ENCODE assay signal across 9 mouse cellular contexts in genomic region chrX:155318005-155318404, GRCm38 (mm10). TPM values are rescaled to one million over a fixed set of nuclear protein-coding genes. Genes with fewer than 3 reads are reported as not detected.
A peak's percentile ranks its signal among the peaks of the same experiment; 100 is the strongest.
DNase-seq lines count a peak whose midpoint lies in the region; ATAC-seq and TF ChIP-seq lines count a peak whose summit lies in the region.
"Had no signal": no experiment of that assay in that cellular context is flagged by ENCODE, and none has a peak within 500 bp of the region (broad histone marks: within the 10 kb centered on the region; RNA-seq: fewer than 3 reads in every experiment).

No protein-coding gene starts in this region.

- H3K36me3 ChIP-seq in forebrain, embryonic 12.5 days (replicated peaks): no peaks in the 10 kb centered on the region
- no peaks in the 10 kb centered on the region for H3K36me3 ChIP-seq in limb, embryonic 14.5 days (ENCODE audit: control insufficient read depth, insufficient read depth, low read length)

- peak; percentile 57; the same call in 1 of the 2 replicates for TF ChIP-seq CTCF in brain, embryonic 14.5 days (IDR thresholded peaks at IDR 0.05; ENCODE audit: borderline replicate concordance, extremely low read depth, insufficient read depth, insufficient read length)

- no peak overlapping the region for H3K4me3 ChIP-seq in forebrain, embryonic 12.5 days (replicated peaks)
- no peak overlapping the region for H3K4me3 ChIP-seq in limb, embryonic 14.5 days (replicated peaks; ENCODE audit: low read length)
- H3K4me3 ChIP-seq: myocyte had no signal

- peak; percentile 58; the same call in 1 of the 2 replicates for ATAC-seq in forebrain, embryonic 12.5 days (ENCODE audit: low FRiP score)
- 0 out of 2 replicates have a peak, but pooled peaks have one; percentile 41 for ATAC-seq in limb, embryonic 14.5 days (ENCODE audit: low FRiP score, low read depth)

- H3K27me3 ChIP-seq in forebrain, embryonic 12.5 days: no peaks in the 10 kb centered on the region
- H3K27me3 ChIP-seq in limb, embryonic 14.5 days (ENCODE audit: control insufficient read depth, insufficient read depth, low read length): no peaks in the 10 kb centered on the region

- peak; percentile 5 to 28 for DNase-seq in adrenal gland, adult 18-20 months (ENCODE audit: low spot score in 2 of 2)
- no peak for DNase-seq in adrenal gland, postnatal 4 days (ENCODE audit: low spot score in 2 of 2)
- DNase-seq in left cerebral cortex, postnatal 14 days (ENCODE audit: low spot score in 2 of 2): peak; percentile 12 to 45
- no peak for DNase-seq in left cerebral cortex, adult 11 months (ENCODE audit: low spot score)
- DNase-seq in brain, embryonic 14.5 days (ENCODE audit: low read depth): peak; percentile 62
- peak; percentile 71 for DNase-seq in limb, embryonic 14.5 days (ENCODE audit: low spot score)
- peak; percentile 25 for DNase-seq in right cerebral cortex, postnatal 4 days

- H3K27ac ChIP-seq in forebrain, embryonic 12.5 days: no peak overlapping the region
- H3K27ac ChIP-seq in limb, embryonic 14.5 days (replicated peaks; ENCODE audit: low read depth, low read length): no peak overlapping the region

- intact Hi-C loops in left cerebral cortex, postnatal 14 days (cut with DNase I): no loop called here

- WGBS in forebrain, embryonic 12.5 days: 50% methylated on average over 4 of the region's 4 CpGs
- 52% methylated on average over 4 of the region's 4 CpGs for WGBS in limb, embryonic 14.5 days

- H3K4me2 ChIP-seq in forebrain, embryonic 12.5 days: no peak overlapping the region
- no peak overlapping the region for H3K4me2 ChIP-seq in limb, embryonic 14.5 days (replicated peaks; ENCODE audit: low read depth, low read length, severe bottlenecking)

- TF ChIP-seq POLR2A in brain, embryonic 14.5 days (IDR thresholded peaks at IDR 0.05; ENCODE audit: borderline replicate concordance, extremely low read depth, insufficient read depth, insufficient read length, poor library complexity, severe bottlenecking): no peak
- no peak for TF ChIP-seq POLR2A in limb, embryonic 14.5 days (IDR thresholded peaks at IDR 0.05; ENCODE audit: borderline replicate concordance, extremely low read depth, insufficient read depth, insufficient read length)

- no peak overlapping the region for H3K9ac ChIP-seq in forebrain, embryonic 12.5 days
- H3K9ac ChIP-seq in limb, embryonic 14.5 days (ENCODE audit: low read depth, low read length, severe bottlenecking): no peak overlapping the region

- H3K9me3 ChIP-seq in forebrain, embryonic 12.5 days: no peaks in the 10 kb centered on the region
- H3K9me3 ChIP-seq in limb, embryonic 14.5 days (ENCODE audit: control insufficient read depth, low read length): no peaks in the 10 kb centered on the region

- H3K4me1 ChIP-seq in forebrain, embryonic 12.5 days: no peaks in the 10 kb centered on the region
- no peaks in the 10 kb centered on the region for H3K4me1 ChIP-seq in limb, embryonic 14.5 days (ENCODE audit: control insufficient read depth, insufficient read depth, low read length)

RNA-seq across cellular contexts. Expression of gene Prdx4, which starts 22.5 kb away (rescaled TPM):
- 10 to 100 TPM; 27.9 to 29.4 TPM for total RNA-seq in adrenal gland, adult 18-20 months (2021)
- total RNA-seq in adrenal gland, postnatal 4 days (2021): 100 to 1,000 TPM in 1 of 2 experiments, 10 to 100 TPM in 1; 87.6 to 110 TPM
- total RNA-seq in left cerebral cortex, postnatal 14 days (2021): 10 to 100 TPM; 25.2 to 28.3 TPM
- 69.0 and 74.2 TPM in 2 replicates for polyA plus RNA-seq in brain, embryonic 14.5 days (2012; rRNA removed)
- polyA plus RNA-seq in forebrain, embryonic 12.5 days (2016; fragmentation: Nextera tagmentation; extraction: Ambion mirVana): 179 and 202 TPM in 2 replicates
- polyA plus RNA-seq in limb, embryonic 14.5 days (2012; rRNA removed): 203 and 231 TPM in 2 replicates
- polyA plus RNA-seq in limb, embryonic 14.5 days (2014; fragmentation: Nextera tagmentation; extraction: Ambion mirVana): 320 and 328 TPM in 2 replicates

RNA-seq across cellular contexts. Expression of gene Acot9, which starts 55.8 kb away (rescaled TPM):
- total RNA-seq in adrenal gland, adult 18-20 months (2021): 10 to 100 TPM; 48.4 to 49.1 TPM
- total RNA-seq in adrenal gland, postnatal 4 days (2021): 10 to 100 TPM; 36.2 to 38.2 TPM
- total RNA-seq in left cerebral cortex, postnatal 14 days (2021): 10 to 100 TPM; 23.4 to 24.4 TPM
- 17.6 and 21.1 TPM in 2 replicates for polyA plus RNA-seq in brain, embryonic 14.5 days (2012; rRNA removed)
- 15.0 and 18.1 TPM in 2 replicates for polyA plus RNA-seq in forebrain, embryonic 12.5 days (2016; fragmentation: Nextera tagmentation; extraction: Ambion mirVana)
- polyA plus RNA-seq in limb, embryonic 14.5 days (2012; rRNA removed): 24.1 and 26.5 TPM in 2 replicates
- 53.0 and 55.0 TPM in 2 replicates for polyA plus RNA-seq in limb, embryonic 14.5 days (2014; fragmentation: Nextera tagmentation; extraction: Ambion mirVana)

Comparison
In these comparisons a context has a peak if more than half of its experiments do, and no peak if none do; other contexts are left out.
1. DNase-seq: peak in adrenal gland, adult 18-20 months (2 of 2), left cerebral cortex, postnatal 14 days (2 of 2), brain, embryonic 14.5 days (single experiment), limb, embryonic 14.5 days (single experiment) and right cerebral cortex, postnatal 4 days (single experiment); none in adrenal gland, postnatal 4 days (0 of 2) and left cerebral cortex, adult 11 months (single experiment).